Mouse (Mus musculus) splenic B cell, adult 2 months (primary cell): ENCODE measurements around the gene Gpank1.

ENCODE experiments used
- DNase-seq: peaks from one replicate; pipeline ENCODE4 v3.0.0-alpha.2; 2011; ENCODE audit warnings: low read depth, low spot score
- H3K27me3 ChIP-seq: 2 replicates; pipeline ENCODE4 v1.6.1; 2012; ENCODE audit warnings: mild to moderate bottlenecking, low read length, moderate library complexity, mixed read lengths; ENCODE audit not compliant: control insufficient read depth, poor library complexity, insufficient read depth, severe bottlenecking
- H3K36me3 ChIP-seq: 2 replicates; pipeline ENCODE4 v1.6.1; 2012; ENCODE audit warnings: mild to moderate bottlenecking, low read length, moderate library complexity, mixed read lengths; ENCODE audit not compliant: control insufficient read depth, poor library complexity, insufficient read depth, severe bottlenecking

Gpank1 gene

GRCm38 (mm10) chr17:35121143-35121799, at the start of gene Gpank1:
Gene Gpank1 (plus strand): TSS chr17:35121455.
- peak; percentile 98 for DNase-seq
- H3K36me3 ChIP-seq: peaks cover 10% of the 10 kb centered on the region; the same call in 1 of the 2 replicates
- no peaks in the 10 kb centered on the region; the same call in 1 of the 2 replicates for H3K27me3 ChIP-seq

- H3K27me3 ChIP-seq: no peaks in the 10 kb centered on the region; the same call in 1 of the 2 replicates
- DNase-seq: no peak
- no peaks in the 10 kb centered on the region for H3K36me3 ChIP-seq
Observed at GRCm38 (mm10) chr17:35074097-35074496, 47.2 kb upstream of the Gpank1 start.

GRCm38 (mm10) chr17:35076507-35077176, 44.6 kb upstream of the Gpank1 start, which contains the start of gene Ly6g6e:
Gene Ly6g6e (plus strand): TSS chr17:35076902.
- DNase-seq: no peak
- no peaks in the 10 kb centered on the region; the same call in 1 of the 2 replicates for H3K27me3 ChIP-seq

GRCm38 (mm10) chr17:35077285-35077684, 44.0 kb upstream of the Gpank1 start:
- Histone ChIP-seq H3K27me3 (no peaks in the 10 kb centered on the region; the same call in 1 of the 2 replicates), H3K36me3 (no peaks in the 10 kb centered on the region)
- DNase-seq: no peak

More at GRCm38 (mm10) chr17:35076507-35077176, 44.6 kb upstream of the Gpank1 start, which contains the start of gene Ly6g6e:
- no peaks in the 10 kb centered on the region for H3K36me3 ChIP-seq

GRCm38 (mm10) chr17:35077786-35078233, 43.4 kb upstream of the Gpank1 start, which contains the start of gene Ly6g6d:
Gene Ly6g6d (minus strand): TSS chr17:35078065.
- peak; percentile 42 for DNase-seq
- no peaks in the 10 kb centered on the region for H3K36me3 ChIP-seq
- H3K27me3 ChIP-seq: no peaks in the 10 kb centered on the region; the same call in 1 of the 2 replicates

- Histone ChIP-seq H3K27me3 (no peaks in the 10 kb centered on the region; the same call in 1 of the 2 replicates), H3K36me3 (no peaks in the 10 kb centered on the region)
- no peak for DNase-seq
Observed at GRCm38 (mm10) chr17:35079778-35080177, 41.5 kb upstream of the Gpank1 start.

GRCm38 (mm10) chr17:35080248-35080647, 41.0 kb upstream of the Gpank1 start:
- DNase-seq: no peak
- H3K27me3 ChIP-seq: no peaks in the 10 kb centered on the region; the same call in 1 of the 2 replicates
- H3K36me3 ChIP-seq: no peaks in the 10 kb centered on the region

- no peak for DNase-seq
- no peaks in the 10 kb centered on the region for H3K36me3 ChIP-seq
- H3K27me3 ChIP-seq: no peaks in the 10 kb centered on the region; the same call in 1 of the 2 replicates
Observed at GRCm38 (mm10) chr17:35080710-35081109, 40.5 kb upstream of the Gpank1 start.

GRCm38 (mm10) chr17:35082841-35083576, 38.2 kb upstream of the Gpank1 start:
- no peaks in the 10 kb centered on the region for H3K36me3 ChIP-seq
- DNase-seq: no peak
- no peaks in the 10 kb centered on the region for H3K27me3 ChIP-seq

- Histone ChIP-seq H3K27me3 (no peaks in the 10 kb centered on the region), H3K36me3 (no peaks in the 10 kb centered on the region)
- no peak for DNase-seq
Observed at GRCm38 (mm10) chr17:35083929-35084497, 37.2 kb upstream of the Gpank1 start.

- DNase-seq: no peak
- Histone ChIP-seq H3K27me3 (no peaks in the 10 kb centered on the region), H3K36me3 (no peaks in the 10 kb centered on the region)
Observed at GRCm38 (mm10) chr17:35085208-35085865, 35.9 kb upstream of the Gpank1 start, which contains the start of gene Ly6g6f. Gene Ly6g6f (minus strand): TSS chr17:35085610.

GRCm38 (mm10) chr17:35088151-35088550, 33.1 kb upstream of the Gpank1 start:
- DNase-seq: peak; percentile 29
- Histone ChIP-seq H3K27me3 (no peaks in the 10 kb centered on the region), H3K36me3 (peaks cover 1% of the 10 kb centered on the region; the same call in 1 of the 2 replicates)

GRCm38 (mm10) chr17:35088825-35089644, 32.2 kb upstream of the Gpank1 start, which contains the start of gene Abhd16a:
Gene Abhd16a (plus strand): TSS chr17:35089263.
- no peaks in the 10 kb centered on the region for H3K27me3 ChIP-seq
- H3K36me3 ChIP-seq: peaks cover 1% of the 10 kb centered on the region; the same call in 1 of the 2 replicates
- DNase-seq: peak; percentile 96
